Mouse (Mus musculus): ENCODE data around the gene Commd3.

- no peak for TF ChIP-seq POLR2A (IDR thresholded peaks at IDR 0.05; ENCODE audit: insufficient read length, low read depth)
- no peak for TF ChIP-seq CEBPB (IDR thresholded peaks at IDR 0.05; ENCODE audit: insufficient read depth, poor library complexity, severe bottlenecking)
- peak; percentile 62 for TF ChIP-seq USF1 (IDR thresholded peaks at IDR 0.05; ENCODE audit: low read depth)
- no peak for TF ChIP-seq MYOG (IDR thresholded peaks at IDR 0.05; ENCODE audit: control insufficient read depth in 1 of 3, insufficient read depth in 1 of 3, insufficient read length in 2 of 3, low read depth in 2 of 3)
- no peak for TF ChIP-seq E2F4 (IDR thresholded peaks at IDR 0.05; ENCODE audit: insufficient read depth)
- peak; percentile 71 for TF ChIP-seq POLR2AphosphoS2 (IDR thresholded peaks at IDR 0.05; ENCODE audit: insufficient read length, low read depth)
- TF ChIP-seq MAX (IDR thresholded peaks at IDR 0.05; ENCODE audit: low read depth), result no peak
- no peak for TF ChIP-seq TCF12 (IDR thresholded peaks at IDR 0.05; ENCODE audit: insufficient read depth, poor library complexity, severe bottlenecking)
These were observed 4.3 kb downstream of the Commd3 start for GRCm38 (mm10) chr2:18676457-18676935.

All from myocyte (in vitro differentiated cells).